Mouse (Mus musculus) left cerebral cortex, adult 8-10 months (tissue): ENCODE data around the gene Wbp11. TPM values are rescaled to one million over a fixed set of nuclear protein-coding genes. Genes with fewer than 3 reads are reported as not detected.
A peak's percentile ranks its signal among the peaks of the same experiment; 100 is the strongest.

ENCODE experiments used
- DNase-seq, 2 experiments: peaks; one replicate each; pipeline ENCODE4 v3.0.0; 2022; ENCODE audit warnings: low spot score in 2 of 2
- total RNA-seq, 4 experiments: library from RNA; stranded (reverse); gene quantifications; 2 replicates each; pipeline ENCODE4 v1.2.4; 2022

The Wbp11 gene
- total RNA-seq, 4 experiments from 2014 or later = 110 to 121 (median 116) TPM

GRCm38 (mm10) chr6:136837323-136837722 lies 9.3 kb upstream of the Wbp11 start:
- DNase-seq = no peak

- DNase-seq = no peak
These were observed 7.3 kb upstream of the Wbp11 start, which contains the start of gene Smco3 for GRCm38 (mm10) chr6:136835352-136835751. Smco3 (minus strand) TSS chr6:136835452.

GRCm38 (mm10) chr6:136831712-136832111 lies 3.7 kb upstream of the Wbp11 start:
- DNase-seq = no peak

- no peak for DNase-seq
These were observed 648 bp upstream of the Wbp11 start for GRCm38 (mm10) chr6:136828681-136829080.

GRCm38 (mm10) chr6:136827516-136827880 lies 535 bp downstream of the Wbp11 start, which contains the start of gene BC049715:
BC049715 (plus strand) TSS chr6:136827626.
- DNase-seq = no peak

- DNase-seq = no peak
These were observed 917 bp downstream of the Wbp11 start for GRCm38 (mm10) chr6:136827116-136827515.

GRCm38 (mm10) chr6:136824987-136825386 lies 3.0 kb downstream of the Wbp11 start:
- DNase-seq = no peak

GRCm38 (mm10) chr6:136821086-136821485 lies 6.9 kb downstream of the Wbp11 start:
- no peak for DNase-seq

- DNase-seq = no peak
These were observed 7.7 kb downstream of the Wbp11 start for GRCm38 (mm10) chr6:136820381-136820780.

GRCm38 (mm10) chr6:136817549-136817948 lies 10.5 kb downstream of the Wbp11 start:
- peak; percentile 41 to 92 for DNase-seq

- DNase-seq = no peak
These were observed 11.2 kb downstream of the Wbp11 start for GRCm38 (mm10) chr6:136816826-136817225.

- peak in 1 of 2 experiments; percentile 3 for DNase-seq
These were observed 12.7 kb downstream of the Wbp11 start for GRCm38 (mm10) chr6:136815381-136815780.

GRCm38 (mm10) chr6:136813117-136813516 lies 14.9 kb downstream of the Wbp11 start:
- no peak for DNase-seq

- no peak for DNase-seq
These were observed 16.8 kb downstream of the Wbp11 start for GRCm38 (mm10) chr6:136811196-136811595.

GRCm38 (mm10) chr6:136809673-136810072 lies 18.4 kb downstream of the Wbp11 start:
- no peak for DNase-seq

- no peak for DNase-seq
These were observed 19.0 kb downstream of the Wbp11 start for GRCm38 (mm10) chr6:136809077-136809476.

- no peak for DNase-seq
These were observed 19.4 kb downstream of the Wbp11 start for GRCm38 (mm10) chr6:136808631-136809046.

GRCm38 (mm10) chr6:136808014-136808417 lies 20.0 kb downstream of the Wbp11 start, which contains the start of gene H2afj:
H2afj (plus strand) TSS chr6:136808244.
- peak; percentile 95 to 97 for DNase-seq

- DNase-seq = no peak
These were observed 20.5 kb downstream of the Wbp11 start for GRCm38 (mm10) chr6:136807395-136808013.

GRCm38 (mm10) chr6:136806819-136807218 lies 21.2 kb downstream of the Wbp11 start:
- DNase-seq = no peak

- no peak for DNase-seq
These were observed 22.6 kb downstream of the Wbp11 start for GRCm38 (mm10) chr6:136805409-136805775.

- DNase-seq = no peak
These were observed 23.2 kb downstream of the Wbp11 start for GRCm38 (mm10) chr6:136804705-136805408.
